Mouse (Mus musculus) CH12.LX (cell line): Measurements from ENCODE around the gene Tmem45b. TPM values are rescaled to one million over a fixed set of nuclear protein-coding genes. Genes with fewer than 3 reads are reported as not detected.

Experiments used
- DNase-seq: peaks from one replicate; pipeline ENCODE4 v3.0.0-alpha.2; 2013; ENCODE audit errors: extremely low read depth
- H3K27ac ChIP-seq: 2 replicates; pipeline ENCODE4 v1.5.1; 2012; ENCODE audit warnings: low read depth, mild to moderate bottlenecking, control low read depth, moderate library complexity; ENCODE audit not compliant: insufficient read depth
- H3K27me3 ChIP-seq: replicated peaks from 2 replicates; pipeline ENCODE3; 2012; ENCODE audit warnings: inconsistent platforms
- H3K36me3 ChIP-seq, 2 experiments: replicated peaks in 1 of 2; 2 replicates each; pipeline versions ENCODE3 to v1.6.1; 2012; ENCODE audit warnings: inconsistent platforms in 1 of 2, low read length in 1 of 2, mild to moderate bottlenecking in 1 of 2, mixed read lengths in 1 of 2, moderate library complexity in 1 of 2; ENCODE audit not compliant: control insufficient read depth in 1 of 2, insufficient read depth in 1 of 2
- H3K4me1 ChIP-seq, 2 experiments: 2 replicates each; pipeline ENCODE4 v1.6.1; 2012; ENCODE audit warnings: inconsistent platforms in 1 of 2, moderate library complexity in 1 of 2; ENCODE audit not compliant: insufficient read depth in 2 of 2, control insufficient read depth in 1 of 2
- H3K4me2 ChIP-seq: 2 replicates; pipeline ENCODE4 v1.6.1; 2012; ENCODE audit warnings: low read depth, mild to moderate bottlenecking, control low read depth; ENCODE audit not compliant: poor library complexity, insufficient read depth, severe bottlenecking
- H3K4me3 ChIP-seq, 3 experiments: fragments of 150-350 bp in 1 of 3; sonication (generic) in 1 of 3; replicated peaks in 1 of 3; 2 replicates each; pipeline versions ENCODE3 to v1.5.1; 2011 to 2012; ENCODE audit warnings: low read depth in 2 of 3, low read length in 2 of 3, mild to moderate bottlenecking in 2 of 3, moderate library complexity in 2 of 3, control low read depth in 1 of 3, improper control_type of control experiment in 1 of 3, inconsistent platforms in 1 of 3, mixed read lengths in 1 of 3; ENCODE audit not compliant: poor library complexity in 1 of 3
- H3K79me2 ChIP-seq: replicated peaks from 2 replicates; pipeline ENCODE4 v1.6.1; 2012; ENCODE audit warnings: mild to moderate bottlenecking, moderate library complexity; ENCODE audit not compliant: control insufficient read depth, poor library complexity, insufficient read depth, severe bottlenecking; ENCODE audit errors: extremely low read depth
- H3K9ac ChIP-seq: 2 replicates; pipeline ENCODE4 v1.6.1; 2012; ENCODE audit warnings: low read depth, mild to moderate bottlenecking, control low read depth, moderate library complexity; ENCODE audit not compliant: insufficient read depth
- H3K9me3 ChIP-seq: replicated peaks from 2 replicates; pipeline ENCODE3; 2012; ENCODE audit warnings: low read length, inconsistent platforms, mixed read lengths
- BHLHE40 ChIP-seq: IDR thresholded peaks from 2 replicates; pipeline ENCODE4 v1.6.1; 2011; ENCODE audit warnings: mild to moderate bottlenecking, low read depth, low read length, improper control_type of control experiment
- CTCF ChIP-seq, 2 experiments: IDR thresholded peaks in 1 of 2; conservative IDR thresholded peaks in 1 of 2; 2 replicates each; pipeline ENCODE4 v1.5.1; 2011 to 2012; ENCODE audit warnings: low read depth in 2 of 2, low read length in 2 of 2, improper control_type of control experiment in 1 of 2, inconsistent platforms in 1 of 2, mild to moderate bottlenecking in 1 of 2, moderate library complexity in 1 of 2
- ELF1 ChIP-seq: IDR thresholded peaks from 2 replicates; pipeline ENCODE4 v1.6.1; 2014; ENCODE audit warnings: low read depth, mild to moderate bottlenecking, inconsistent platforms, low read length, improper control_type of control experiment
- EP300 ChIP-seq: IDR thresholded peaks from 2 replicates; pipeline ENCODE4 v1.6.1; 2011; ENCODE audit warnings: low read length, improper control_type of control experiment
- ETS1 ChIP-seq: conservative IDR thresholded peaks from 2 replicates; pipeline ENCODE4 v1.6.1; 2012; ENCODE audit warnings: low read depth, mild to moderate bottlenecking, inconsistent platforms, low read length, improper control_type of control experiment, moderate library complexity
- KAT2A ChIP-seq: IDR thresholded peaks from 2 replicates; pipeline ENCODE4 v1.6.1; 2012; ENCODE audit warnings: low read length, improper control_type of control experiment, inconsistent platforms; ENCODE audit not compliant: insufficient replicate concordance
- MAFK ChIP-seq: IDR thresholded peaks from 2 replicates; pipeline ENCODE4 v1.6.1; 2011; ENCODE audit warnings: low read length, improper control_type of control experiment; ENCODE audit not compliant: insufficient replicate concordance
- MYC ChIP-seq: IDR thresholded peaks from 2 replicates; pipeline ENCODE4 v1.6.1; 2011; ENCODE audit warnings: low read depth, mild to moderate bottlenecking, improper control_type of control experiment, low read length
- PAX5 ChIP-seq: IDR thresholded peaks from 2 replicates; pipeline ENCODE4 v1.6.1; 2012; ENCODE audit warnings: low read length, inconsistent platforms, mixed read lengths
- RAD21 ChIP-seq: IDR thresholded peaks from 2 replicates; pipeline ENCODE4 v1.6.1; 2011; ENCODE audit warnings: low read depth, mild to moderate bottlenecking, low read length, improper control_type of control experiment, moderate library complexity
- RCOR1 ChIP-seq: conservative IDR thresholded peaks from 2 replicates; pipeline ENCODE4 v1.6.1; 2012; ENCODE audit warnings: low read depth, mild to moderate bottlenecking, inconsistent platforms, low read length, improper control_type of control experiment
- SIN3A ChIP-seq: IDR thresholded peaks from 2 replicates; pipeline ENCODE4 v1.6.1; 2012; ENCODE audit warnings: low read length, improper control_type of control experiment, inconsistent platforms
- SMC3 ChIP-seq: IDR thresholded peaks from 2 replicates; pipeline ENCODE4 v1.6.1; 2011; ENCODE audit warnings: low read depth, low read length, improper control_type of control experiment
- UBTF ChIP-seq: IDR thresholded peaks from 2 replicates; pipeline ENCODE4 v1.6.1; 2012; ENCODE audit warnings: low read depth, mild to moderate bottlenecking, inconsistent platforms, low read length, improper control_type of control experiment, moderate library complexity
- USF1 ChIP-seq: IDR thresholded peaks from 2 replicates; pipeline ENCODE4 v1.6.1; 2014; ENCODE audit warnings: low read depth, mild to moderate bottlenecking, inconsistent platforms, low read length, improper control_type of control experiment
- ZC3H11A ChIP-seq: IDR thresholded peaks from 2 replicates; pipeline ENCODE4 v1.6.1; 2012; ENCODE audit warnings: low read depth, mild to moderate bottlenecking, inconsistent platforms, low read length, improper control_type of control experiment
- ZMIZ1 ChIP-seq: IDR thresholded peaks from 2 replicates; pipeline ENCODE4 v1.6.1; 2012; ENCODE audit warnings: low read depth, mild to moderate bottlenecking, inconsistent platforms, low read length, improper control_type of control experiment
- ZNF384 ChIP-seq: IDR thresholded peaks from 2 replicates; pipeline ENCODE4 v1.6.1; 2012; ENCODE audit warnings: low read depth, low read length, improper control_type of control experiment, inconsistent platforms
- dilution Hi-C: fragments of 300-500 bp; cut with MboI; formaldehyde crosslinking; loops from 2 replicates; pipeline ENCODE4 v1.14.3; 2020; ENCODE audit warnings: low sequenced_read_pairs; ENCODE audit not compliant: extremely low pct_unique_long_range_greater_than_20kb, extremely low pct_ligation_motif_present
- in situ Hi-C: fragments of 300-500 bp; cut with MboI; formaldehyde crosslinking; loops from 3 replicates; pipeline ENCODE4 v1.14.3; 2019; ENCODE audit warnings: low sequenced_read_pairs, low pct_ligation_motif_present, low pct_unique_long_range_greater_than_20kb, mixed read lengths
- polyA plus RNA-seq: library from polyadenylated mRNA; unstranded; fragments of >175 nt; gene quantifications from 2 replicates; pipeline ENCODE4 v1.2.1, GENCODE M21; 2012; ENCODE audit warnings: low read depth; ENCODE audit not compliant: insufficient read length
- total RNA-seq, 2 experiments: library from RNA; depleted of rRNA; stranded (reverse); fragments of 300-350 nt in 1 of 2; fragments of >200 nt in 1 of 2; gene quantifications; 2 replicates each; pipeline ENCODE4 v1.2.3; 2012 to 2014

Gene Tmem45b
- total and polyA plus RNA-seq, 3 experiments: not detected

DNA sequence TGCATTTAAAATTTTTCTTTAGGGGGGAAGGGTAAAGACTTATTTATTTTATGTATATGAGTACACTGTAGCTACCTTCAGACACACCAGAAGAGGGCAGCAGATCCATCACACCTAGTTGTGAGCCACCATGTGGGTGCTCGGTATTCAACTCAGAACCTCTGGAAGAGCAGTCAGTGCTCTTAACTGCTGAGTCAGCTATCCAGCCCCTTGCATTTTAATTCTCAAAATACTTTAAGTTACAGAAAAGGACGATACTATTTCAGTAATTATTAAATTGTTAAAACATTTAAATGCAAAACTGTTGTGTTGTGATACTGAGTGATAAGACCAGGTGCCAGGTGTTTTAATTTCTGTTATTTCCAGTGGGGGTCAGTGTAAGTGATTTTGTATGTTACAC, 60.0 kb downstream of the Tmem45b start:
- Histone ChIP-seq H3K4me1 (no peaks in the 10 kb centered on the region), H3K4me3 (no peak overlapping the region), H3K9ac (no peak overlapping the region), H3K36me3 (peaks cover 72 to 82% of the 10 kb centered on the region in 2 experiments), H3K9me3 (no peaks in the 10 kb centered on the region), H3K4me2 (no peak overlapping the region), H3K79me2 (no peaks in the 10 kb centered on the region), H3K27me3 (no peaks in the 10 kb centered on the region), H3K27ac (no peak overlapping the region)
- dilution Hi-C loops: no loop called here
- peak in 1 of 2 experiments; percentile 15; a peak in 1 of 4 replicates for TF ChIP-seq CTCF (conservative IDR thresholded peaks at IDR 0.05 in 1 of 2, IDR thresholded peaks at IDR 0.05 in 1 of 2; ENCODE audit: low read depth in 2 of 2, low read length in 2 of 2)
- TF ChIP-seq ELF1: no peak
- TF ChIP-seq MAFK: peak; percentile 81
- no peak for DNase-seq
- in situ Hi-C loops: loop anchor here (10.0 kb wide), 1 partner anchor 150 kb away; no protein-coding TSS in a partner anchor

DNA sequence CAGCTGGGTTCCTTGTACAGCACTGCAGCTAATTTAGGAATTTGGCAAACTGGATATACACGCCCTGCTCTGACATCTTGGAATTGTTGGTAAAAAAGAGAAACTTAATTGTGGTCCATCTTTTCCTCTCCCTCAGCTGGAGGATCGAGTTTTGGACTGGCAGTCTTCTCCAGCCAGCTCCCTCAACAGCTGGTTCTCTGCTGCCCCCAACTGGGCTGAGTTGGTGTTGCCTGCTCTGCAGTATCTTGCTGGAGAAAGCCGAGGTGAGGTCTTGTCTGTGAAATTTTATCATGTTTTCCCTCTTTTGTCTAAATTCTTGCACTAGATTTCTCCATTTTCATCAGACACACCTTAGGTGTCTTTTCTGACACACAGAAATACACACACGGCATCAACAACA, 63.8 kb downstream of the Tmem45b start:
- Histone ChIP-seq H3K4me1 (no peaks in the 10 kb centered on the region), H3K4me2 (no peak overlapping the region)
- TF ChIP-seq RAD21: peak; percentile 59
- TF ChIP-seq PAX5: no peak
- TF ChIP-seq ETS1: no peak
- TF ChIP-seq KAT2A: no peak
- peak; percentile 47 for TF ChIP-seq SMC3
- no peak for TF ChIP-seq BHLHE40
- TF ChIP-seq SIN3A: no peak
- no peak for TF ChIP-seq ZMIZ1
- TF ChIP-seq RCOR1: no peak
- TF ChIP-seq MYC: no peak
- no peak for TF ChIP-seq ZNF384
- TF ChIP-seq USF1: no peak
- no peak for TF ChIP-seq UBTF
- TF ChIP-seq ZC3H11A: no peak
- TF ChIP-seq EP300: no peak
- peak; percentile 75 to 76 for TF ChIP-seq CTCF (conservative IDR thresholded peaks at IDR 0.05 in 1 of 2, IDR thresholded peaks at IDR 0.05 in 1 of 2; ENCODE audit: low read depth in 2 of 2, low read length in 2 of 2)
- TF ChIP-seq, all 38 proteins: peak for 3
- peak; percentile 58 for DNase-seq
- in situ Hi-C loops (loop anchor here (10.0 kb wide), 1 partner anchor 154 kb away; no protein-coding TSS in a partner anchor), dilution Hi-C loops (no loop called here)
- Histone ChIP-seq H3K79me2 (no peaks in the 10 kb centered on the region), H3K9ac (no peak overlapping the region), H3K27ac (no peak overlapping the region), H3K9me3 (no peaks in the 10 kb centered on the region), H3K36me3 (peaks cover 83 to 96% of the 10 kb centered on the region in 2 experiments), H3K4me3 (no peak overlapping the region), H3K27me3 (no peaks in the 10 kb centered on the region)
